Mouse (Mus musculus) left cerebral cortex, adult 2 months (tissue): ENCODE results near the gene Spata17. TPM values are rescaled to one million over a fixed set of nuclear protein-coding genes. Genes with fewer than 3 reads are reported as not detected.
A peak's percentile ranks its signal among the peaks of the same experiment; 100 is the strongest.

Source experiments
- DNase-seq, 2 experiments: peaks; one replicate each; pipeline ENCODE4 v3.0.0; 2021 to 2022; ENCODE audit warnings: low spot score in 2 of 2, mixed read lengths in 1 of 2; ENCODE audit errors: extremely low spot score in 1 of 2
- H3K27ac ChIP-seq: fragments of 200-600 bp; 2 replicates; pipeline ENCODE4 v1.8.1; 2022
- H3K4me3 ChIP-seq: fragments of 200-600 bp; 2 replicates; pipeline ENCODE4 v1.8.1; 2022
- CTCF ChIP-seq: fragments of 200-600 bp; IDR thresholded peaks from 2 replicates; pipeline ENCODE4 v1.8.1; 2022; ENCODE audit warnings: antibody characterized with exemption, mild to moderate bottlenecking, moderate library complexity
- intact Hi-C: fragments of 180-260 bp; cut with DNase I; formaldehyde crosslinking; loops from one replicate; pipeline ENCODE4 v1.15.1; 2025
- total RNA-seq, 2 experiments: library from RNA; stranded (reverse); gene quantifications; 2 replicates each; pipeline ENCODE4 v1.2.3; 2021

The Spata17 gene
- total RNA-seq, 2 experiments from 2014 or later, result 0.36 to 0.70 TPM

GRCm38 (mm10) chr1:187054333-187054732 lies 160.9 kb downstream of the Spata17 start:
- Histone ChIP-seq H3K4me3 (no peak overlapping the region), H3K27ac (no peak overlapping the region)
- no peak for DNase-seq
- intact Hi-C loops, result no loop called here
- TF ChIP-seq CTCF, result no peak

DNA sequence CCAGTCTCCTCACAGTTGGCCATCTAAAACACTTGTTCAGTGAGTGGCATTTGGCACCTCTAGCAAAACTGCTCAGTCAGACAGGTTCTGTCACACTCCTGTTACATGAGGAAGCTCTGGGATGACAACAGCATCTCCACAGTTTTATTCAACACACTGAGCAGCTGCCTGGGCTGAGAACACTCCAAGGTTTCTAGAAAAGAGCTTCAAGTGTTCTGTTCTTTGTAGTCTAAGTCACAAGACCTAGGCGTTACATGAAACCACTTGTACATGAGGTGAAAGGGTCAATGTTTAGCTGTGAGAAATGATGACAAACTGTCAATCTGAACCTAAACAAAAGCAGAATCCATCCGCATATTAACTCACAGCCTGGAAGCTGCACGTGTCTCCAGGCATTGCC lies 161.4 kb downstream of the Spata17 start:
- intact Hi-C loops, result no loop called here
- no peak for TF ChIP-seq CTCF
- no peak for DNase-seq
- Histone ChIP-seq H3K4me3 (no peak overlapping the region), H3K27ac (no peak overlapping the region)

DNA sequence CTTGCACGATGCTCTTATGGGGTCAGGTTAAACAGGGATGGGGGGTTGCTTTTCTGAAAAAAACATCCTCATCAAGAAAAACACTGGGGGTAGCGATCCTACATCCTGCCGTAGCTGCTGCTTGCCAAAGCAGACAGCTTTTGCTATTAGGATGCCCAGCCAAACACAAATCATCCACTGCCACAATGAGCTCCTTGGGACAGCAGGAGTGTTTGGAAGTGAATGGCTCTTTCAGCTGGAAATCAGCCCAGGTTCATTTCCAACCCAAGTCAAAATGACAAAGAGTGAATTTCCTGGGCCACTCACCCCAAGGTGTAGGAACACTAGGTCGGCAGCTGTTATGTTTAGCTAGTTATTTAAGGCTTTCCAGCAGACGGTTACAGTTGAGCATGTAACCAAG lies 162.7 kb downstream of the Spata17 start:
- Histone ChIP-seq H3K4me3 (no peak overlapping the region), H3K27ac (no peak overlapping the region)
- intact Hi-C loops, result no loop called here
- no peak for DNase-seq
- no peak for TF ChIP-seq CTCF

DNA sequence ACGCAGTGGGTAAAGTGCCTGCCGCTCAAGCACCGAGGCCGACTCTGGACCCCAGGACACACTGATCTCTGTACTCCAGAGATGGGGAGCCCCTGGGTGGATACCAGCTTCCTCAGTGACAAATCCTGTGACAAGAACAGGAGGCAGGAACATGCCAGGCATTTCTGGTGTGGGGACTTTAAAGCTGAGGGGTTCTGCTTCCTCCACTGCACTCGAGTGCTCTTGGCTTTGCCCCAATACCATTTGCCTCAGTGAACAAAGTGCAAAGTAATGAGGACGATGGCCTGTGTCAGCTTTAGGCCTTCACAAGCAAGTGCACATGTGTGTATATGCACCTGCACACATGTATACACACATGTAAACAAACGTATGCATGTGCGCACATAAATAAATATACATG lies 164.0 kb downstream of the Spata17 start:
- H3K27ac ChIP-seq, result no peak overlapping the region
- TF ChIP-seq CTCF, result no peak
- no peak overlapping the region for H3K4me3 ChIP-seq
- intact Hi-C loops, result no loop called here
- no peak for DNase-seq

DNA sequence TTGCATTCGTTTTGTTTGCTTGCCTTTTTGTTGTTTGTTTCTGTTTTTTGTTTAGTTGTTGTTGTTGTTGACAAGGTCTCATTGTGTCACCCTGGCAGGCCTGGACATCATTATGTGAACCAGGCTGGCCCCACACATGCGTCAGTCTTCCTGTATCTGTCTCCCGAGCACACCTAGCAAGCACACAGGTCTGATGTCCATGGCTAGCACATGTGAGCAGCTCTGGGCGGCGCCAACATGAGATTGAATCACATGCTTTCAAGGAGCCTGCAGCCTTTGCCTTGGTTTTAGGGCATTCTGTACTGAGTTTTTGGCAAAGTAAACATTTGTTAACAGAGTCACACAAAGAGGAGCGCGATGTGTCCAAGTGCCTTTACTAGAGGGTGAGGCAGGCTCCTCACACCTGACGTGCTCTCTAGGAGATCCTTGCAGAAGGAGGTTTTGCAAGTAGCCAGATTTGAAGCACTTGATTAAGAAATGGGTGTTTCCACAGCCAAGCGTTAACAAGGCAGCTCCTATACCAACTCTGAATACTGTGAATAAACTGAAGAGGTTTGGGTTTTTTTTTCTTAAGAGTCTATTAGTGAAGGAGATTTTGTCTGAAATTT lies 166.5 kb downstream of the Spata17 start:
- H3K27ac ChIP-seq, result no peak overlapping the region
- intact Hi-C loops, result no loop called here
- no peak for DNase-seq
- TF ChIP-seq CTCF, result no peak
- no peak overlapping the region for H3K4me3 ChIP-seq

GRCm38 (mm10) chr1:187044726-187045125 lies 170.5 kb downstream of the Spata17 start:
- Histone ChIP-seq H3K4me3 (no peak overlapping the region), H3K27ac (no peak overlapping the region)
- DNase-seq, result no peak
- intact Hi-C loops, result no loop called here
- TF ChIP-seq CTCF, result no peak

DNA sequence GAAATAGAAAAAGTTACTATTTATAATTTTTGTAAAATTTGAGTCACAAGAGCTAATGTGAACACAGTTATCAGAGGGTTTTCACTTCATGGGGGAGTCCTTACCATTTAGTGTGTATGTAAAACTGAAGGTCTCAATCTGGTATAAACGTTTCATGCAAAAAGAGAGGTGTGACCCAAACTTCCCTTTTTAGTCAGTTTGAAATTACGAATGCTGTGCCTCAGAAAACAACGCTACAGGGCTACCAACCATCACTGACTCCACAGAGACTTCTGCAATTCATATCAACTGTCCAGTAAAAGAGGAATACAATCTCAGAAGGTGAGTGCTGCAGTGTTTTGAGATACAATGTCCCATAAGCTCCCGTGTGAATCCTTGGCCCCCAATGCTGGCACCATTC lies 175.5 kb downstream of the Spata17 start:
- TF ChIP-seq CTCF, result no peak
- intact Hi-C loops, result loop anchor here (10.0 kb wide), 1 partner anchor 935 kb away; no protein-coding TSS in a partner anchor
- no peak overlapping the region for H3K27ac ChIP-seq
- no peak overlapping the region for H3K4me3 ChIP-seq
- DNase-seq, result no peak

DNA sequence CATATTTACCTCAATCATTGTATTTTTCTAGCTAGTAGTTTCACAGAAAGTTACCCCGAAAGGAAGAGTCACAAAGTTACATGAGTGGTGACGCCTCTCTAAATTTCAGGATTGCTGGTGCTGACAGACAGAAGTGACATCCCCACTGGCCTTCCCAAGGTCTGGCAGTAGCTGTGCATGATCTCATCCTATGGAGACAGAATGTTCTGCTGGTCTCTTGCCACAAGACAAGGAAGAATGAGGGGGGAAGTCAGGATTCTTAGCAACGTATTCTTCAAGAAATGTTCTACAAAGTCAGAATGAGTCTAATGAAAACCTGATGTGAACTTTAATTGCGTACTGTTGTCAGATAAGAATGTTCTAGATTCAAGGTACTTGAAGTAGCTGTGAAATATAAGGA lies 179.5 kb downstream of the Spata17 start:
- intact Hi-C loops, result loop anchor here (10.0 kb wide), 1 partner anchor 939 kb away; no protein-coding TSS in a partner anchor
- Histone ChIP-seq H3K4me3 (no peak overlapping the region), H3K27ac (no peak overlapping the region)
- no peak for DNase-seq
- no peak for TF ChIP-seq CTCF

DNA sequence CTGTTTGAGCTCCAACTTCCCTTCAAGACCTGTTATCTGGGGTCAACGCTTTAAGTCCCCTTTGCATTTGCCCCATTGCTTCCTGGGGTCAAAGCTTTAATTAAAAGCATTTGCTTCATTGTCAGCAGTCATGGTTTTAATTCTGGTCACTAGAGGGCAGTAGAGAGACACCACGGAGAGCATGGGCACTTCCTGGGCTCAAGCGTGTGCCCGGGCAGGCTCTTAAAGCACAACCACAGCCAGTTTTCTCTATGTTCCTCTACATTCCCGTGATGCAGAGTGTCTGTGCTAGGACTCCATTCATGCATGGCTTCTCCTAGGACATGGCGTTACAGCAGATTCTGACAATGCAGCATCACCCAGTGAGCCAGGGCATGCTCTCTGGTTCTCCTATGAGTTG lies 183.5 kb downstream of the Spata17 start:
- Histone ChIP-seq H3K4me3 (no peak overlapping the region), H3K27ac (no peak overlapping the region)
- peak in 1 of 2 experiments; percentile 23 for DNase-seq
- intact Hi-C loops, result loop anchor here (5.0 to 10.0 kb wide), 2 partner anchors 106 to 943 kb away; no protein-coding TSS in a partner anchor
- TF ChIP-seq CTCF, result peak; percentile 85

GRCm38 (mm10) chr1:187028841-187029240 lies 186.4 kb downstream of the Spata17 start:
- intact Hi-C loops, result loop anchor here (2.0 kb wide), 1 partner anchor 40 kb away; no protein-coding TSS in a partner anchor
- DNase-seq, result no peak
- Histone ChIP-seq H3K27ac (peak overlapping the region; percentile 72), H3K4me3 (no peak overlapping the region)
- TF ChIP-seq CTCF, result no peak

GRCm38 (mm10) chr1:187020011-187020410 lies 195.3 kb downstream of the Spata17 start:
- no peak for TF ChIP-seq CTCF
- no peak for DNase-seq
- intact Hi-C loops, result no loop called here

GRCm38 (mm10) chr1:187016116-187016515 lies 199.1 kb downstream of the Spata17 start:
- DNase-seq, result no peak
- H3K27ac ChIP-seq, result no peak overlapping the region
- intact Hi-C loops, result no loop called here
- TF ChIP-seq CTCF, result no peak
- no peak overlapping the region for H3K4me3 ChIP-seq

More at GRCm38 (mm10) chr1:187020011-187020410, 195.3 kb downstream of the Spata17 start:
- Histone ChIP-seq H3K27ac (no peak overlapping the region), H3K4me3 (no peak overlapping the region)

- Histone ChIP-seq H3K4me3 (no peak overlapping the region), H3K27ac (no peak overlapping the region)
- TF ChIP-seq CTCF, result no peak
- DNase-seq, result no peak
- intact Hi-C loops, result no loop called here
Measured at GRCm38 (mm10) chr1:187015673-187016072, 199.6 kb downstream of the Spata17 start.
